Mouse (Mus musculus): ENCODE measurements at regions not wholly inside any gene's neighbourhood (a gene's known extent, or its start where the extent isn't known, plus 50 kb on each side); places are given as distances from the start of the nearest gene placed in this dataset.
A peak's percentile ranks its signal among the peaks of the same experiment; 100 is the strongest.
"Not testable (repeated sequence)": the region's sequence is repeated elsewhere in the genome, so short reads cannot be mapped to it uniquely, and the experiment has no call there.

GRCm38 (mm10) chr12:114285082-114285481, 741.4 kb downstream of the Adam6a start:
- DNase-seq = no peak

GRCm38 (mm10) chr12:114287041-114287440, 743.3 kb downstream of the Adam6a start:
- DNase-seq = no peak

- DNase-seq = no peak
Measured at GRCm38 (mm10) chr12:114291083-114291482, 747.4 kb downstream of the Adam6a start.

- no peak for DNase-seq
Measured at GRCm38 (mm10) chr12:114299771-114300170, 756.1 kb downstream of the Adam6a start.

- DNase-seq = no peak
Measured at GRCm38 (mm10) chr12:114301728-114302127, 758.0 kb downstream of the Adam6a start.

- DNase-seq = no peak
Measured at GRCm38 (mm10) chr12:114332552-114332951, 788.8 kb downstream of the Adam6a start.

GRCm38 (mm10) chr12:114366276-114366675, 822.6 kb downstream of the Adam6a start:
- no peak for DNase-seq

- peak; percentile 23 to 43 for DNase-seq
Measured at GRCm38 (mm10) chr12:114378696-114379350, 835.1 kb downstream of the Adam6a start.

- no peak for DNase-seq
Measured at GRCm38 (mm10) chr12:114391447-114391846, 847.7 kb downstream of the Adam6a start.

- no peak for DNase-seq
Measured at GRCm38 (mm10) chr12:114406206-114406605, 862.5 kb downstream of the Adam6a start.

- DNase-seq = no peak
Measured at GRCm38 (mm10) chr12:114434529-114434928, 890.8 kb downstream of the Adam6a start.

GRCm38 (mm10) chr12:114462037-114462436, 918.3 kb downstream of the Adam6a start:
- no peak for DNase-seq

GRCm38 (mm10) chr12:114462566-114462965, 918.9 kb downstream of the Adam6a start:
- no peak for DNase-seq

GRCm38 (mm10) chr12:114468857-114469256, 925.1 kb downstream of the Adam6a start:
- no peak for DNase-seq

- not testable (repeated sequence) for DNase-seq
Measured at GRCm38 (mm10) chr12:114472678-114473077, 929.0 kb downstream of the Adam6a start.

- no peak for DNase-seq
Measured at GRCm38 (mm10) chr12:114478741-114479140, 935.0 kb downstream of the Adam6a start.

GRCm38 (mm10) chr12:114493500-114494031, 949.9 kb downstream of the Adam6a start:
- DNase-seq = not testable (repeated sequence)

GRCm38 (mm10) chr12:114495741-114496140, 952.0 kb downstream of the Adam6a start:
- DNase-seq = no peak

GRCm38 (mm10) chr12:114513143-114513542, 969.4 kb downstream of the Adam6a start:
- no peak for DNase-seq

- not testable (repeated sequence) for DNase-seq
Measured at GRCm38 (mm10) chr12:114542094-114542493, 998.4 kb downstream of the Adam6a start.

- DNase-seq = not testable (repeated sequence)
Measured at GRCm38 (mm10) chr12:114544931-114545330, 1001.2 kb downstream of the Adam6a start.

GRCm38 (mm10) chr12:114562440-114562839, 1018.7 kb downstream of the Adam6a start:
- no peak for DNase-seq

- DNase-seq = no peak
Measured at GRCm38 (mm10) chr12:114562978-114563377, 1019.3 kb downstream of the Adam6a start.

- DNase-seq = no peak
Measured at GRCm38 (mm10) chr12:114563683-114564082, 1020.0 kb downstream of the Adam6a start.

GRCm38 (mm10) chr12:114564329-114564728, 1020.6 kb downstream of the Adam6a start:
- no peak for DNase-seq
